Mouse (Mus musculus): Measurements from ENCODE around the gene Vmn1r113. TPM values are rescaled to one million over a fixed set of nuclear protein-coding genes. Genes with fewer than 3 reads are reported as not detected.
"Not testable (repeated sequence)": the region's sequence is repeated elsewhere in the genome, so short reads cannot be mapped to it uniquely, and the experiment has no call there.

Vmn1r113 gene
- polyA plus RNA-seq (2014; fragmentation: Nextera tagmentation; extraction: Ambion mirVana) = not detected in 2 replicates

GRCm38 (mm10) chr7:20786985-20787384, at the start of gene Vmn1r113:
Vmn1r113 (plus strand) TSS chr7:20787285.
- H3K4me1 ChIP-seq (ENCODE audit: control insufficient read depth, insufficient read depth, low read length); DNase-seq (ENCODE audit: low spot score); H3K4me2 ChIP-seq (ENCODE audit: low read length); ATAC-seq; H3K9ac ChIP-seq (ENCODE audit: low read length); H3K27me3 ChIP-seq (replicated peaks; ENCODE audit: control insufficient read depth, insufficient read depth, low read length); H3K36me3 ChIP-seq (ENCODE audit: control insufficient read depth, insufficient read depth, low read length); H3K9me3 ChIP-seq (replicated peaks; ENCODE audit: control insufficient read depth, low read length); H3K4me3 ChIP-seq (ENCODE audit: low read depth, low read length); H3K27ac ChIP-seq (ENCODE audit: low read depth, low read length): not testable (repeated sequence)
- 64% methylated on average over 2 of the region's 2 CpGs for WGBS

- WGBS = no CpG with 5 or more reads among the region's 3 CpGs
- not testable (repeated sequence) for H3K4me1 ChIP-seq (ENCODE audit: control insufficient read depth, insufficient read depth, low read length); H3K4me2 ChIP-seq (ENCODE audit: low read length); H3K27ac ChIP-seq (ENCODE audit: low read depth, low read length); H3K36me3 ChIP-seq (ENCODE audit: control insufficient read depth, insufficient read depth, low read length); ATAC-seq; H3K27me3 ChIP-seq (replicated peaks; ENCODE audit: control insufficient read depth, insufficient read depth, low read length); H3K9me3 ChIP-seq (replicated peaks; ENCODE audit: control insufficient read depth, low read length); H3K9ac ChIP-seq (ENCODE audit: low read length); H3K4me3 ChIP-seq (ENCODE audit: low read depth, low read length); DNase-seq (ENCODE audit: low spot score)
These were observed 16.2 kb upstream of the Vmn1r113 start, which contains the start of gene Vmn1r112 for GRCm38 (mm10) chr7:20770885-20771284. Vmn1r112 (plus strand) TSS chr7:20771185.

- not testable (repeated sequence) for H3K4me2 ChIP-seq (ENCODE audit: low read length); H3K9me3 ChIP-seq (replicated peaks; ENCODE audit: control insufficient read depth, low read length); H3K27me3 ChIP-seq (replicated peaks; ENCODE audit: control insufficient read depth, insufficient read depth, low read length); DNase-seq (ENCODE audit: low spot score); H3K4me3 ChIP-seq (ENCODE audit: low read depth, low read length); ATAC-seq; H3K27ac ChIP-seq (ENCODE audit: low read depth, low read length); H3K36me3 ChIP-seq (ENCODE audit: control insufficient read depth, insufficient read depth, low read length); H3K9ac ChIP-seq (ENCODE audit: low read length); H3K4me1 ChIP-seq (ENCODE audit: control insufficient read depth, insufficient read depth, low read length)
- no CpG with 5 or more reads among the region's 5 CpGs for WGBS
These were observed 25.0 kb downstream of the Vmn1r113 start, which contains the start of gene Vmn1r114 for GRCm38 (mm10) chr7:20812086-20812485. Vmn1r114 (minus strand) TSS chr7:20812186.

Other genes starting within 250 kb of the Vmn1r113 start
- gene Gm5726, start 241.5 kb upstream of the Vmn1r113 start, polyA plus RNA-seq (2014; fragmentation: Nextera tagmentation; extraction: Ambion mirVana) = not detected in 2 replicates
- not detected in 2 replicates for gene Gm4141, start 211.0 kb upstream of the Vmn1r113 start, polyA plus RNA-seq (2014; fragmentation: Nextera tagmentation; extraction: Ambion mirVana)
- not detected in 2 replicates for gene Gm4513, start 188.3 kb upstream of the Vmn1r113 start, polyA plus RNA-seq (2014; fragmentation: Nextera tagmentation; extraction: Ambion mirVana)
- gene Vmn1r107, start 118.4 kb upstream of the Vmn1r113 start, polyA plus RNA-seq (2014; fragmentation: Nextera tagmentation; extraction: Ambion mirVana) = not detected in 2 replicates
- gene Vmn1r111, start 84.1 kb upstream of the Vmn1r113 start, polyA plus RNA-seq (2014; fragmentation: Nextera tagmentation; extraction: Ambion mirVana) = not detected in 2 replicates
- not detected in 2 replicates for gene Gm10668, start 56.7 kb upstream of the Vmn1r113 start, polyA plus RNA-seq (2014; fragmentation: Nextera tagmentation; extraction: Ambion mirVana)
- not detected in 2 replicates for gene Vmn1r112, start 16.1 kb upstream of the Vmn1r113 start, polyA plus RNA-seq (2014; fragmentation: Nextera tagmentation; extraction: Ambion mirVana)
- gene Vmn1r114, start 24.9 kb downstream of the Vmn1r113 start, polyA plus RNA-seq (2014; fragmentation: Nextera tagmentation; extraction: Ambion mirVana) = not detected in 2 replicates
- not detected in 2 replicates for gene Vmn1r115, start 57.7 kb downstream of the Vmn1r113 start, polyA plus RNA-seq (2014; fragmentation: Nextera tagmentation; extraction: Ambion mirVana)
- gene Vmn1r116, start 85.0 kb downstream of the Vmn1r113 start, polyA plus RNA-seq (2014; fragmentation: Nextera tagmentation; extraction: Ambion mirVana) = not detected in 2 replicates
- gene Vmn1r117, start 96.8 kb downstream of the Vmn1r113 start, polyA plus RNA-seq (2014; fragmentation: Nextera tagmentation; extraction: Ambion mirVana) = not detected in 2 replicates
- not detected in 2 replicates for gene Vmn1r118, start 125.1 kb downstream of the Vmn1r113 start, polyA plus RNA-seq (2014; fragmentation: Nextera tagmentation; extraction: Ambion mirVana)
- gene Vmn1r119, start 225.2 kb downstream of the Vmn1r113 start, polyA plus RNA-seq (2014; fragmentation: Nextera tagmentation; extraction: Ambion mirVana) = not detected in 2 replicates